14 mouse cellular contexts compared by ENCODE assay signal in genomic region chr7:142555366-142556088, GRCm38 (mm10). TPM values are rescaled to one million over a fixed set of nuclear protein-coding genes. Genes with fewer than 3 reads are reported as not detected.
DNase-seq lines count a peak whose midpoint lies in the region; ATAC-seq and TF ChIP-seq lines count a peak whose summit lies in the region.
"Had no signal": no experiment of that assay in that cellular context is flagged by ENCODE, and none has a peak within 500 bp of the region (broad histone marks: within the 10 kb centered on the region; RNA-seq: fewer than 3 reads in every experiment).

No protein-coding gene starts in this region.

- H3K36me3 ChIP-seq in hindbrain, embryonic 12.5 days = no peaks in the 10 kb centered on the region
- no peaks in the 10 kb centered on the region for H3K36me3 ChIP-seq in hindbrain, embryonic 13.5 days
- H3K36me3 ChIP-seq in embryonic facial prominence, embryonic 10.5 days (replicated peaks) = no peaks in the 10 kb centered on the region
- no peaks in the 10 kb centered on the region for H3K36me3 ChIP-seq in embryonic facial prominence, embryonic 15.5 days
- no peaks in the 10 kb centered on the region for H3K36me3 ChIP-seq in limb, embryonic 14.5 days (ENCODE audit: control insufficient read depth, insufficient read depth, low read length)
- H3K36me3 ChIP-seq: G1E had no signal

- no peaks in the 10 kb centered on the region for H3K9me3 ChIP-seq in hindbrain, embryonic 12.5 days (replicated peaks)
- H3K9me3 ChIP-seq in hindbrain, embryonic 13.5 days = no peaks in the 10 kb centered on the region
- H3K9me3 ChIP-seq in embryonic facial prominence, embryonic 10.5 days = no peaks in the 10 kb centered on the region
- no peaks in the 10 kb centered on the region for H3K9me3 ChIP-seq in embryonic facial prominence, embryonic 15.5 days (replicated peaks)
- no peaks in the 10 kb centered on the region for H3K9me3 ChIP-seq in limb, embryonic 14.5 days (ENCODE audit: control insufficient read depth, low read length)
- H3K9me3 ChIP-seq: G1E had no signal

- H3K4me1 ChIP-seq in hindbrain, embryonic 12.5 days = peaks cover 25% of the 10 kb centered on the region
- H3K4me1 ChIP-seq in hindbrain, embryonic 13.5 days (replicated peaks) = peaks cover 27% of the 10 kb centered on the region
- H3K4me1 ChIP-seq in embryonic facial prominence, embryonic 10.5 days = peaks cover 97% of the 10 kb centered on the region
- peaks cover 44% of the 10 kb centered on the region for H3K4me1 ChIP-seq in embryonic facial prominence, embryonic 15.5 days
- H3K4me1 ChIP-seq in limb, embryonic 14.5 days (ENCODE audit: control insufficient read depth, insufficient read depth, low read length) = peaks cover 60% of the 10 kb centered on the region

- no peak for TF ChIP-seq POLR2A in limb, embryonic 14.5 days (IDR thresholded peaks at IDR 0.05; ENCODE audit: borderline replicate concordance, extremely low read depth, insufficient read depth, insufficient read length)

- no peak for DNase-seq in embryonic facial prominence, embryonic 10.5 days (ENCODE audit: low spot score)
- DNase-seq in limb, embryonic 14.5 days (ENCODE audit: low spot score) = no peak
- DNase-seq in urinary bladder, postnatal 14 days (ENCODE audit: low spot score) = no peak
- DNase-seq in frontal cortex, postnatal 10 days (ENCODE audit: low spot score in 2 of 2) = no peak
- DNase-seq: adrenal gland, adult 8-10 months; cerebellum, adult 9-10 months; embryo, embryonic 11 days; kidney, postnatal 14 days; retina, postnatal 1 day had no signal

- H3K27ac ChIP-seq in hindbrain, embryonic 12.5 days = peak overlapping the region; percentile 36; the same call in 1 of the 2 replicates
- H3K27ac ChIP-seq in hindbrain, embryonic 13.5 days = no peak overlapping the region
- peak overlapping the region; percentile 95 for H3K27ac ChIP-seq in embryonic facial prominence, embryonic 10.5 days (replicated peaks)
- peak overlapping the region; percentile 89; the same call in 1 of the 2 replicates for H3K27ac ChIP-seq in embryonic facial prominence, embryonic 15.5 days (replicated peaks)
- H3K27ac ChIP-seq in limb, embryonic 14.5 days (replicated peaks; ENCODE audit: low read depth, low read length) = peak overlapping the region; percentile 95; the same call in 1 of the 2 replicates

- no peak for ATAC-seq in hindbrain, embryonic 12.5 days (ENCODE audit: low FRiP score)
- ATAC-seq in hindbrain, embryonic 13.5 days (ENCODE audit: low FRiP score) = no peak
- ATAC-seq in embryonic facial prominence, embryonic 15.5 days (ENCODE audit: insufficient number of reproducible peaks, low FRiP score, low TSS enrichment, low read depth) = no peak
- no peak for ATAC-seq in limb, embryonic 14.5 days (ENCODE audit: low FRiP score, low read depth)

- no peak overlapping the region for H3K4me2 ChIP-seq in hindbrain, embryonic 12.5 days (replicated peaks)
- no peak overlapping the region for H3K4me2 ChIP-seq in hindbrain, embryonic 13.5 days
- no peak overlapping the region for H3K4me2 ChIP-seq in embryonic facial prominence, embryonic 15.5 days (replicated peaks)
- H3K4me2 ChIP-seq in limb, embryonic 14.5 days (replicated peaks; ENCODE audit: low read depth, low read length, severe bottlenecking) = no peak overlapping the region

- no peak overlapping the region for H3K9ac ChIP-seq in hindbrain, embryonic 12.5 days
- no peak overlapping the region for H3K9ac ChIP-seq in hindbrain, embryonic 13.5 days
- no peak overlapping the region for H3K9ac ChIP-seq in embryonic facial prominence, embryonic 15.5 days
- H3K9ac ChIP-seq in limb, embryonic 14.5 days (ENCODE audit: low read depth, low read length, severe bottlenecking) = no peak overlapping the region

- WGBS in hindbrain, embryonic 12.5 days = 89% methylated on average over 8 of the region's 8 CpGs
- 93% methylated on average over 8 of the region's 8 CpGs for WGBS in hindbrain, embryonic 13.5 days
- 82% methylated on average over 8 of the region's 8 CpGs for WGBS in embryonic facial prominence, embryonic 10.5 days
- WGBS in embryonic facial prominence, embryonic 15.5 days = 80% methylated on average over 8 of the region's 8 CpGs
- 74% methylated on average over 8 of the region's 8 CpGs for WGBS in limb, embryonic 14.5 days

- no peak overlapping the region for H3K4me3 ChIP-seq in hindbrain, embryonic 12.5 days
- H3K4me3 ChIP-seq in hindbrain, embryonic 13.5 days = no peak overlapping the region
- H3K4me3 ChIP-seq in embryonic facial prominence, embryonic 10.5 days = no peak overlapping the region
- H3K4me3 ChIP-seq in embryonic facial prominence, embryonic 15.5 days (replicated peaks) = no peak overlapping the region
- no peak overlapping the region for H3K4me3 ChIP-seq in limb, embryonic 14.5 days (replicated peaks; ENCODE audit: low read length)

- no peaks in the 10 kb centered on the region for H3K27me3 ChIP-seq in hindbrain, embryonic 12.5 days
- H3K27me3 ChIP-seq in hindbrain, embryonic 13.5 days = no peaks in the 10 kb centered on the region
- H3K27me3 ChIP-seq in embryonic facial prominence, embryonic 10.5 days (replicated peaks; ENCODE audit: low read depth, poor library complexity, severe bottlenecking) = no peaks in the 10 kb centered on the region
- H3K27me3 ChIP-seq in embryonic facial prominence, embryonic 15.5 days = no peaks in the 10 kb centered on the region
- H3K27me3 ChIP-seq in limb, embryonic 14.5 days (ENCODE audit: control insufficient read depth, insufficient read depth, low read length) = no peaks in the 10 kb centered on the region

RNA-seq across cellular contexts. Expression of gene Mrpl23, which starts 23.0 kb away (rescaled TPM):
- 8.4 and 13.4 TPM in 2 replicates for polyA plus RNA-seq in hindbrain, embryonic 12.5 days (2016; fragmentation: Nextera tagmentation; extraction: Ambion mirVana)
- polyA plus RNA-seq in hindbrain, embryonic 13.5 days (2015; fragmentation: Nextera tagmentation; extraction: Ambion mirVana) = 16.9 and 19.5 TPM in 2 replicates
- polyA plus RNA-seq in embryonic facial prominence, embryonic 10.5 days (2016; fragmentation: Nextera tagmentation; extraction: Ambion mirVana) = 18.1 and 22.4 TPM in 2 replicates
- polyA plus RNA-seq in embryonic facial prominence, embryonic 15.5 days (2015; fragmentation: Nextera tagmentation; extraction: Ambion mirVana) = 28.5 and 32.7 TPM in 2 replicates
- 94.6 and 97.2 TPM in 2 replicates for polyA plus RNA-seq in limb, embryonic 14.5 days (2012; rRNA removed)
- 30.0 and 40.8 TPM in 2 replicates for polyA plus RNA-seq in limb, embryonic 14.5 days (2014; fragmentation: Nextera tagmentation; extraction: Ambion mirVana)

RNA-seq across cellular contexts. Expression of gene Tnnt3, which starts 56.9 kb away (rescaled TPM):
- 1.8 and 5.8 TPM in 2 replicates for polyA plus RNA-seq in hindbrain, embryonic 12.5 days (2016; fragmentation: Nextera tagmentation; extraction: Ambion mirVana)
- polyA plus RNA-seq in hindbrain, embryonic 13.5 days (2015; fragmentation: Nextera tagmentation; extraction: Ambion mirVana) = 1.1 and 2.5 TPM in 2 replicates
- 1.4 and 1.6 TPM in 2 replicates for polyA plus RNA-seq in embryonic facial prominence, embryonic 10.5 days (2016; fragmentation: Nextera tagmentation; extraction: Ambion mirVana)
- polyA plus RNA-seq in embryonic facial prominence, embryonic 15.5 days (2015; fragmentation: Nextera tagmentation; extraction: Ambion mirVana) = 167 and 228 TPM in 2 replicates
- polyA plus RNA-seq in limb, embryonic 14.5 days (2012; rRNA removed) = 42.5 and 114 TPM in 2 replicates
- polyA plus RNA-seq in limb, embryonic 14.5 days (2014; fragmentation: Nextera tagmentation; extraction: Ambion mirVana) = 101 and 183 TPM in 2 replicates
- polyA plus RNA-seq: G1E; testis, adult 2 months had no signal
